In the genomic region with DNA sequence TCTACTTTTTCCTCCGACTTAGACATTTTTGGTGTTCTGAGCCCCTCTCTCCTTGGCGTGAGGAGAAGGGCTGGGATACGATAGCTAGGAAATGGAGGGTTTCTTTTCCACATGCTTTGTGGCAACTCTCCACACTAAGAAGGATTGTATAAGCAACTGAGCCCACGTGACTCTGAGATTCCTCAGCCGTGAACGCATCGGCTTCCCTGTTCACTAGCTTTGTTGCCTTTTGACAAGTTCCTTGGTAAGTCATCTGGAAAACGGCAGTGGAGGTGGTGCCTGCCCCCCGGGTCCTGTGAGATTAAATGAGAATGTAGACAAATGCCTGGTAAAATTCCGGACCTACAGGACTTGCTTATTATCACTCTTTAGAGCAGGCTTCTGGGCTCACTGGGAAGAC, we compare ENCODE assay signal across 9 mouse cellular contexts.
DNase-seq lines count a peak whose midpoint lies in the region; ATAC-seq and TF ChIP-seq lines count a peak whose summit lies in the region.
"Had no signal": no experiment of that assay in that cellular context is flagged by ENCODE, and none has a peak within 500 bp of the region (broad histone marks: within the 10 kb centered on the region; RNA-seq: fewer than 3 reads in every experiment).

No protein-coding gene starts in this region.

- H3K4me2 ChIP-seq in lung, embryonic 14.5 days, result no peak overlapping the region
- H3K4me2 ChIP-seq in hindbrain, embryonic 12.5 days (replicated peaks), result peak overlapping the region; percentile 21; the same call in 1 of the 2 replicates
- H3K4me2 ChIP-seq: stomach, embryonic 15.5 days had no signal

- peak; percentile 58; the same call in 1 of the 2 replicates for ATAC-seq in lung, embryonic 14.5 days (ENCODE audit: insufficient read depth)
- ATAC-seq in hindbrain, embryonic 12.5 days (ENCODE audit: low FRiP score), result peak; percentile 56; the same call in 1 of the 2 replicates

- H3K36me3 ChIP-seq in lung, embryonic 14.5 days (ENCODE audit: insufficient read depth), result no peaks in the 10 kb centered on the region
- H3K36me3 ChIP-seq in hindbrain, embryonic 12.5 days, result no peaks in the 10 kb centered on the region
- H3K36me3 ChIP-seq: stomach, embryonic 15.5 days had no signal

- no peak for TF ChIP-seq CTCF in lung, embryonic 14.5 days (IDR thresholded peaks at IDR 0.05; ENCODE audit: low read depth)

- H3K9me3 ChIP-seq in lung, embryonic 14.5 days (ENCODE audit: low read depth, low read length), result no peaks in the 10 kb centered on the region
- no peaks in the 10 kb centered on the region for H3K9me3 ChIP-seq in hindbrain, embryonic 12.5 days (replicated peaks)
- H3K9me3 ChIP-seq: stomach, embryonic 15.5 days had no signal

- H3K4me1 ChIP-seq in lung, embryonic 14.5 days (ENCODE audit: insufficient read depth), result no peaks in the 10 kb centered on the region
- H3K4me1 ChIP-seq in hindbrain, embryonic 12.5 days, result 0 out of 2 replicates have a peak, but pooled peaks cover 7% of the 10 kb centered on the region
- H3K4me1 ChIP-seq: stomach, embryonic 15.5 days had no signal

- DNase-seq in lung, embryonic 14.5 days, result peak; percentile 64
- DNase-seq in lung, postnatal 4 days, result no peak
- DNase-seq in kidney, postnatal 4 days, result peak; percentile 52 to 66
- peak; percentile 21 for DNase-seq in yolk sac, embryonic 10.5 days (ENCODE audit: low spot score)
- no peak for DNase-seq in B cell, adult 2 months
- DNase-seq in frontal cortex, postnatal 36 days (ENCODE audit: low spot score in 2 of 2), result no peak
- no peak for DNase-seq in frontal cortex, postnatal 14 days (ENCODE audit: low spot score in 2 of 2)

- 34% methylated on average over 10 of the region's 10 CpGs for WGBS in lung, embryonic 14.5 days
- WGBS in hindbrain, embryonic 12.5 days, result 26% methylated on average over 10 of the region's 10 CpGs

- no peaks in the 10 kb centered on the region for H3K27me3 ChIP-seq in lung, embryonic 14.5 days (ENCODE audit: insufficient read depth, low read length)
- H3K27me3 ChIP-seq in hindbrain, embryonic 12.5 days, result no peaks in the 10 kb centered on the region
- H3K27me3 ChIP-seq: stomach, embryonic 15.5 days had no signal

- no peak overlapping the region for H3K9ac ChIP-seq in lung, embryonic 14.5 days
- H3K9ac ChIP-seq in hindbrain, embryonic 12.5 days, result no peak overlapping the region
- H3K9ac ChIP-seq: stomach, embryonic 15.5 days had no signal

- no peak overlapping the region for H3K4me3 ChIP-seq in lung, embryonic 14.5 days (ENCODE audit: low read depth, low read length)
- no peak overlapping the region for H3K4me3 ChIP-seq in hindbrain, embryonic 12.5 days
- H3K4me3 ChIP-seq: stomach, embryonic 15.5 days had no signal

- H3K27ac ChIP-seq in lung, embryonic 14.5 days (ENCODE audit: low read depth), result no peak overlapping the region
- no peak overlapping the region for H3K27ac ChIP-seq in hindbrain, embryonic 12.5 days
- H3K27ac ChIP-seq: stomach, embryonic 15.5 days had no signal

Comparison
In these comparisons a context has a peak if more than half of its experiments do, and no peak if none do; other contexts are left out.
1. DNase-seq: peak in lung, embryonic 14.5 days (single experiment), kidney, postnatal 4 days (2 of 2) and yolk sac, embryonic 10.5 days (single experiment); none in lung, postnatal 4 days (0 of 2), B cell, adult 2 months (0 of 2), frontal cortex, postnatal 36 days (0 of 2) and frontal cortex, postnatal 14 days (0 of 2).